Mouse (Mus musculus) kidney, embryonic 16.5 days (tissue): ENCODE measurements around the gene Ina. TPM values are rescaled to one million over a fixed set of nuclear protein-coding genes. Genes with fewer than 3 reads are reported as not detected.
"Not testable (repeated sequence)": the region's sequence is repeated elsewhere in the genome, so short reads cannot be mapped to it uniquely, and the experiment has no call there.

Experiments used
- ATAC-seq: fragments of 200-750 bp; cut with Nextera tagmentation; 2 replicates; pipeline ENCODE4 v1.8.0; 2017; ENCODE audit warnings: moderate TSS enrichment; ENCODE audit not compliant: low FRiP score, low TSS enrichment
- H3K27ac ChIP-seq: fragments of 300-500 bp; sonication (generic); 2 replicates; pipeline ENCODE4 v1.5.1; 2014; ENCODE audit warnings: low read length
- H3K27me3 ChIP-seq: fragments of 300-500 bp; sonication (generic); 2 replicates; pipeline ENCODE4 v1.6.1; 2014; ENCODE audit warnings: low read length, control low read depth, mixed read lengths; ENCODE audit not compliant: insufficient read depth
- H3K36me3 ChIP-seq: fragments of 300-500 bp; sonication (generic); 2 replicates; pipeline ENCODE4 v1.6.1; 2014; ENCODE audit warnings: low read length, control low read depth, mixed read lengths; ENCODE audit not compliant: insufficient read depth
- H3K4me1 ChIP-seq: fragments of 300-500 bp; sonication (generic); 2 replicates; pipeline ENCODE4 v1.6.1; 2014; ENCODE audit warnings: low read length, control low read depth, mixed read lengths; ENCODE audit not compliant: insufficient read depth
- H3K4me2 ChIP-seq: fragments of 300-500 bp; sonication (generic); replicated peaks from 2 replicates; pipeline ENCODE4 v1.6.1; 2014; ENCODE audit warnings: low read depth, low read length
- H3K4me3 ChIP-seq: fragments of 300-500 bp; sonication (generic); 2 replicates; pipeline ENCODE4 v1.5.1; 2014; ENCODE audit warnings: mild to moderate bottlenecking, low read length
- H3K9ac ChIP-seq: fragments of 300-500 bp; sonication (generic); replicated peaks from 2 replicates; pipeline ENCODE4 v1.6.1; 2014; ENCODE audit warnings: low read length
- H3K9me3 ChIP-seq: fragments of 300-500 bp; sonication (generic); 2 replicates; pipeline ENCODE4 v1.6.1; 2016; ENCODE audit warnings: low read length, control low read depth
- WGBS: fragments of 180-500 bp; shearing (Covaris S2); extraction: QIAGEN DNeasy Blood & Tissue Kit; methylation state at CpG from one replicate; pipeline ENCODE4 v1.1.7; 2014; 5-methylcytosine and 5-hydroxymethylcytosine counted together
- polyA plus RNA-seq: library from polyadenylated mRNA; unstranded; fragments of >200 nt; fragmentation: Nextera tagmentation; extraction: Ambion mirVana; gene quantifications from 2 replicates; pipeline ENCODE4 v1.2.1, GENCODE M21; 2015

The Ina gene
- polyA plus RNA-seq, 1 experiment from 2014 or later = 0.71 TPM

GRCm38 (mm10) chr19:46996095-46996494, 18.4 kb upstream of the Ina start:
- H3K4me1 ChIP-seq = no peaks in the 10 kb centered on the region
- no peak for ATAC-seq
- WGBS = 78% methylated on average over 9 of the region's 9 CpGs
- no peak overlapping the region for H3K27ac ChIP-seq
- no peaks in the 10 kb centered on the region for H3K9me3 ChIP-seq
- no peaks in the 10 kb centered on the region for H3K27me3 ChIP-seq
- H3K9ac ChIP-seq = no peak overlapping the region
- no peak overlapping the region for H3K4me2 ChIP-seq
- no peak overlapping the region for H3K4me3 ChIP-seq
- H3K36me3 ChIP-seq = no peaks in the 10 kb centered on the region

- H3K4me3 ChIP-seq = no peak overlapping the region
- WGBS = 83% methylated on average over 8 of the region's 8 CpGs
These were observed 16.2 kb upstream of the Ina start for GRCm38 (mm10) chr19:46998168-46998870.

GRCm38 (mm10) chr19:46998953-46999352, 15.5 kb upstream of the Ina start:
- no peaks in the 10 kb centered on the region for H3K36me3 ChIP-seq
- no peak overlapping the region for H3K4me2 ChIP-seq
- H3K4me1 ChIP-seq = no peaks in the 10 kb centered on the region
- H3K27me3 ChIP-seq = no peaks in the 10 kb centered on the region
- H3K9ac ChIP-seq = no peak overlapping the region
- no peak overlapping the region for H3K4me3 ChIP-seq
- no peaks in the 10 kb centered on the region for H3K9me3 ChIP-seq
- no peak overlapping the region for H3K27ac ChIP-seq
- ATAC-seq = no peak
- 84% methylated on average over 4 of the region's 4 CpGs for WGBS

More at GRCm38 (mm10) chr19:46998168-46998870, 16.2 kb upstream of the Ina start:
- H3K4me2 ChIP-seq = no peak overlapping the region
- no peaks in the 10 kb centered on the region for H3K27me3 ChIP-seq
- no peaks in the 10 kb centered on the region for H3K4me1 ChIP-seq
- H3K36me3 ChIP-seq = no peaks in the 10 kb centered on the region
- no peak for ATAC-seq
- no peak overlapping the region for H3K9ac ChIP-seq
- H3K9me3 ChIP-seq = no peaks in the 10 kb centered on the region
- no peak overlapping the region for H3K27ac ChIP-seq

DNA sequence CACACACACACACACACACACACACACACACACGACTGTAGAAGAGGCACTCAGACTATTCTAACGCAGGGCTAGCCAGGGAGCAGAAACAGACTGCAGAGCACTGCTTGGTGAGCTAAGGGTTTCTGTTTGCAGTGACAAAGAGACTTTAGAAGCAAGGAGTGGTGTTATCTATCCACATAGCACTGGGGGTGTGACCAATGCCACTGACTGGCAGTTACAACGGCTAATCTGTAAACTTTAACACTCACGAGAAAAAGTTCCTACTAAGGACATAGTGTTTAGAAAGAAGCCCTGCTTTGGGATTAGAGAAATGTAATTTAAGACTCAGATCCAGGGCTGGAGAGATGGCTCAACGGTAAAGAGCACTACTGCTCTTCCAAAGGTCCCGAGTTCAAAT, 14.7 kb upstream of the Ina start:
- H3K4me2 ChIP-seq = no peak overlapping the region
- no peaks in the 10 kb centered on the region for H3K36me3 ChIP-seq
- 83% methylated on average over 6 of the region's 6 CpGs for WGBS
- H3K27ac ChIP-seq = no peak overlapping the region
- no peaks in the 10 kb centered on the region for H3K9me3 ChIP-seq
- no peak overlapping the region for H3K4me3 ChIP-seq
- no peaks in the 10 kb centered on the region for H3K4me1 ChIP-seq
- H3K27me3 ChIP-seq = no peaks in the 10 kb centered on the region
- ATAC-seq = no peak
- H3K9ac ChIP-seq = no peak overlapping the region

- H3K27ac ChIP-seq, H3K9ac ChIP-seq, H3K9me3 ChIP-seq, H3K4me3 ChIP-seq, H3K27me3 ChIP-seq, H3K36me3 ChIP-seq, H3K4me2 ChIP-seq, H3K4me1 ChIP-seq, ATAC-seq: not testable (repeated sequence)
- 58% methylated on average over 2 of the region's 3 CpGs for whole genome bisulfite sequencing
These were observed 14.1 kb upstream of the Ina start for GRCm38 (mm10) chr19:47000357-47000756.

DNA sequence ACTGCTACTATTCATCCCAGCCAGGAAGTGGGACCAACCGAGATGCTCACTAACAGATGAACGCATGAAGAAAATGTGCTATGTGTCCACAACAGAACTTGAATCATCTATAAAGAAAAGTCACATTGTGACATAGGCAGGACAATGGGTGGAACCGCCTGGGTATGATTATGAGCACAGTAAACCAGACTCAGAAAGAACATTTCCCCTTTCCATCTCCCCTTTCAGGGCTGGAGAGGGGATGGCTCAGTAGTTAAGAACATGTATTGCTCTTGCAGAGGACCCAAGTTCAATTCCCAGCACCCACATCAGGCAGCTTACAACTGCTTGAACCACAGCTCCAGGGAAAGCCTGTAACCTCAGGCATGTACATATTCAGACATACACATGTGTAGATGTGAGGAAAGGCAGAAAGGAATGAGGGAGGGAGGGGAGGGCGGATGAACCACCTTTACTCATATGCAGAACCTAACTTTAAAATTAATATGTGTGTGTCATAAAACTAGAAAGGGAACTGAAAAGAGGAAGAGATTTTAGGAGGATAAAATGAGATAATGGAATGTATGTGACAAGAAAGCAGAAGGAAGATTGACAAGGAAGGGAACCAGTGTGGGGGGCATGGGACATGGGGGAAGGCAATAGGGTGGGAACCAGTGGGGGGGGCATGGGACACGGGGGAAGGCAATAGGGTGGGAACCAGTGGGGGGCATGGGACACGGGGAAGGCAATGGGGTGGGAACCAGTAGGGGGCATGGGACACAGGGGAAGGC, 10.6 kb upstream of the Ina start:
- Histone ChIP-seq H3K4me1 (no peaks in the 10 kb centered on the region), H3K9ac (no peak overlapping the region), H3K27me3 (no peaks in the 10 kb centered on the region), H3K4me2 (no peak overlapping the region), H3K27ac (no peak overlapping the region), H3K4me3 (no peak overlapping the region), H3K9me3 (no peaks in the 10 kb centered on the region), H3K36me3 (no peaks in the 10 kb centered on the region)
- no peak for ATAC-seq
- 71% methylated on average over 6 of the region's 6 CpGs for WGBS

- ATAC-seq = no peak
- WGBS = 49% methylated on average over 5 of the region's 5 CpGs
- no peak overlapping the region for H3K4me2 ChIP-seq
- no peaks in the 10 kb centered on the region for H3K27me3 ChIP-seq
- H3K9ac ChIP-seq = no peak overlapping the region
- no peak overlapping the region for H3K27ac ChIP-seq
- no peak overlapping the region for H3K4me3 ChIP-seq
- H3K9me3 ChIP-seq = no peaks in the 10 kb centered on the region
- H3K4me1 ChIP-seq = no peaks in the 10 kb centered on the region
- no peaks in the 10 kb centered on the region for H3K36me3 ChIP-seq
These were observed 8.6 kb upstream of the Ina start for GRCm38 (mm10) chr19:47005873-47006272.

- Histone ChIP-seq H3K36me3 (no peaks in the 10 kb centered on the region), H3K27ac (no peak overlapping the region), H3K9me3 (no peaks in the 10 kb centered on the region), H3K4me3 (no peak overlapping the region), H3K27me3 (no peaks in the 10 kb centered on the region), H3K9ac (no peak overlapping the region), H3K4me1 (no peaks in the 10 kb centered on the region), H3K4me2 (no peak overlapping the region)
- 0% methylated on average over 4 of the region's 4 CpGs for WGBS
- ATAC-seq = no peak
These were observed 8.2 kb upstream of the Ina start for GRCm38 (mm10) chr19:47006321-47006720.

DNA sequence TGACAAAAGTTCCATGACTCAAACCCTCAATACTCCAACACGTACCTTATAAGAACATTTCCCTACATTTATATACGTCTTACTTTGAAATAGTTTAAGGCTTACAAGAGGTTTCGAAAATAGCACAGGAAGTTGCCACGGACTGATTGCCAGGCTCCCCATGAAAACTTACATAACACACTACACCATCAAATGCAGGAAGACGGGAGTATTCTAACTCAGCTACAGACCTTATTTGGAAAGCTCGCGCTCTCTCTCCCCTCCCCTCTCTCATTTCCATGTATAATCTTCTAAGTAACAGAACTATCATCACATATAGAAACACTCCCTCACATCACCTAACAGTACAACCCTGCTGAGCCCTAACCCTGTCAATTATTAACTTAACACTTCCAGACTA, 5.1 kb upstream of the Ina start:
- H3K27ac ChIP-seq = no peak overlapping the region
- no peak overlapping the region for H3K9ac ChIP-seq
- peaks cover 5% of the 10 kb centered on the region; the same call in 1 of the 2 replicates for H3K4me1 ChIP-seq
- no peaks in the 10 kb centered on the region for H3K9me3 ChIP-seq
- WGBS = 87% methylated on average over 7 of the region's 7 CpGs
- no peak overlapping the region for H3K4me3 ChIP-seq
- H3K4me2 ChIP-seq = no peak overlapping the region
- no peaks in the 10 kb centered on the region for H3K36me3 ChIP-seq
- H3K27me3 ChIP-seq = peaks cover 26% of the 10 kb centered on the region
- no peak for ATAC-seq

GRCm38 (mm10) chr19:47009943-47010342, 4.6 kb upstream of the Ina start:
- H3K4me1 ChIP-seq = peaks cover 9% of the 10 kb centered on the region; the same call in 1 of the 2 replicates
- H3K27ac ChIP-seq = no peak overlapping the region
- no peak overlapping the region for H3K4me3 ChIP-seq
- H3K4me2 ChIP-seq = no peak overlapping the region
- no peaks in the 10 kb centered on the region for H3K9me3 ChIP-seq
- no peak for ATAC-seq
- WGBS = 86% methylated on average over 5 of the region's 5 CpGs
- H3K9ac ChIP-seq = no peak overlapping the region
- H3K36me3 ChIP-seq = no peaks in the 10 kb centered on the region
- H3K27me3 ChIP-seq = peaks cover 31% of the 10 kb centered on the region
